Mouse (Mus musculus) heart, embryonic 16.5 days (tissue): ENCODE results near the gene Ank2. TPM values are rescaled to one million over a fixed set of nuclear protein-coding genes. Genes with fewer than 3 reads are reported as not detected.

Source experiments
- ATAC-seq: fragments of 200-750 bp; cut with Nextera tagmentation; replicated peaks from 2 replicates; pipeline ENCODE4 v1.8.0; 2017; ENCODE audit warnings: moderate number of reproducible peaks; ENCODE audit not compliant: insufficient read depth, low FRiP score; ENCODE audit errors: extremely low read depth
- H3K27ac ChIP-seq: fragments of 300-500 bp; sonication (generic); 2 replicates; pipeline ENCODE4 v1.5.1; 2014; ENCODE audit warnings: mild to moderate bottlenecking, low read length, control low read depth, moderate library complexity
- H3K27me3 ChIP-seq: fragments of 300-500 bp; sonication (generic); 2 replicates; pipeline ENCODE4 v1.6.1; 2014; ENCODE audit warnings: low read length, mixed read lengths; ENCODE audit not compliant: control insufficient read depth, insufficient read depth
- H3K36me3 ChIP-seq: fragments of 300-500 bp; sonication (generic); 2 replicates; pipeline ENCODE4 v1.6.1; 2014; ENCODE audit not compliant: control insufficient read depth, insufficient read depth
- H3K4me1 ChIP-seq: fragments of 300-500 bp; sonication (generic); 2 replicates; pipeline ENCODE4 v1.6.1; 2014; ENCODE audit warnings: low read length, mixed read lengths; ENCODE audit not compliant: control insufficient read depth, insufficient read depth
- H3K4me2 ChIP-seq: fragments of 300-500 bp; sonication (generic); 2 replicates; pipeline ENCODE4 v1.6.1; 2014; ENCODE audit warnings: low read depth, mild to moderate bottlenecking, control low read depth, low read length
- H3K4me3 ChIP-seq: fragments of 300-500 bp; sonication (generic); 2 replicates; pipeline ENCODE4 v1.5.1; 2014; ENCODE audit warnings: mild to moderate bottlenecking, control low read depth, low read length
- H3K9ac ChIP-seq: fragments of 300-500 bp; sonication (generic); 2 replicates; pipeline ENCODE4 v1.6.1; 2014; ENCODE audit warnings: low read length, control low read depth
- H3K9me3 ChIP-seq: fragments of 300-500 bp; sonication (generic); replicated peaks from 2 replicates; pipeline ENCODE4 v1.6.1; 2016; ENCODE audit warnings: low read length; ENCODE audit not compliant: control insufficient read depth
- WGBS: fragments of 180-500 bp; shearing (Covaris S2); extraction: QIAGEN DNeasy Blood & Tissue Kit; methylation state at CpG from one replicate; pipeline ENCODE4 v1.1.7; 2014; 5-methylcytosine and 5-hydroxymethylcytosine counted together
- polyA plus RNA-seq: library from polyadenylated mRNA; unstranded; fragments of >200 nt; fragmentation: Nextera tagmentation; extraction: Ambion mirVana; gene quantifications from 2 replicates; pipeline ENCODE4 v1.2.1, GENCODE M21; 2015

Gene Ank2
- polyA plus RNA-seq, 1 experiment from 2014 or later = 38.9 TPM

GRCm38 (mm10) chr3:127161998-127162712 is 337.0 kb downstream of the Ank2 start:
- H3K9me3 ChIP-seq = no peaks in the 10 kb centered on the region
- no peak overlapping the region for H3K27ac ChIP-seq
- peak overlapping the region; percentile 77 for H3K4me2 ChIP-seq
- peaks cover 9% of the 10 kb centered on the region for H3K27me3 ChIP-seq
- peak overlapping the region; percentile 66 for H3K4me3 ChIP-seq
- peak overlapping the region; percentile 9 for H3K9ac ChIP-seq
- peaks cover 7% of the 10 kb centered on the region; the same call in 1 of the 2 replicates for H3K4me1 ChIP-seq
- under 1% methylated on average over 41 of the region's 41 CpGs for WGBS
- H3K36me3 ChIP-seq = no peaks in the 10 kb centered on the region
- peak; percentile 83 for ATAC-seq

GRCm38 (mm10) chr3:127161085-127161837 is 337.9 kb downstream of the Ank2 start:
- Histone ChIP-seq H3K36me3 (no peaks in the 10 kb centered on the region), H3K27me3 (peaks cover 9% of the 10 kb centered on the region), H3K9ac (0 out of 2 replicates have a peak overlapping the region, but pooled peaks have one; percentile 0), H3K4me1 (peaks cover 7% of the 10 kb centered on the region; the same call in 1 of the 2 replicates), H3K4me2 (peak overlapping the region; percentile 77), H3K4me3 (peak overlapping the region; percentile 66), H3K9me3 (no peaks in the 10 kb centered on the region), H3K27ac (no peak overlapping the region)
- ATAC-seq = no peak
- WGBS = 7% methylated on average over 23 of the region's 23 CpGs

- Histone ChIP-seq H3K36me3 (no peaks in the 10 kb centered on the region), H3K9ac (no peak overlapping the region), H3K4me2 (no peak overlapping the region), H3K9me3 (no peaks in the 10 kb centered on the region), H3K4me1 (peaks cover 5% of the 10 kb centered on the region; the same call in 1 of the 2 replicates), H3K27me3 (no peaks in the 10 kb centered on the region), H3K4me3 (no peak overlapping the region), H3K27ac (no peak overlapping the region)
- 82% methylated on average over 3 of the region's 3 CpGs for WGBS
- no peak for ATAC-seq
Observed at GRCm38 (mm10) chr3:127157706-127158105, 341.4 kb downstream of the Ank2 start.

- H3K36me3 ChIP-seq = no peaks in the 10 kb centered on the region
- H3K9ac ChIP-seq = no peak overlapping the region
- 0 out of 2 replicates have a peak, but pooled peaks cover under 1% of the 10 kb centered on the region for H3K4me1 ChIP-seq
- no peak overlapping the region for H3K27ac ChIP-seq
- H3K9me3 ChIP-seq = no peaks in the 10 kb centered on the region
- no peak overlapping the region for H3K4me3 ChIP-seq
- ATAC-seq = no peak
- H3K27me3 ChIP-seq = no peaks in the 10 kb centered on the region
- 66% methylated on average over 9 of the region's 9 CpGs for WGBS
- no peak overlapping the region for H3K4me2 ChIP-seq
Observed at GRCm38 (mm10) chr3:127156080-127156479, 343.1 kb downstream of the Ank2 start.

GRCm38 (mm10) chr3:127153861-127154260 is 345.3 kb downstream of the Ank2 start:
- ATAC-seq = no peak
- H3K9me3 ChIP-seq = no peaks in the 10 kb centered on the region
- H3K4me3 ChIP-seq = no peak overlapping the region
- WGBS = 85% methylated on average over 3 of the region's 3 CpGs
- H3K4me1 ChIP-seq = no peaks in the 10 kb centered on the region
- no peaks in the 10 kb centered on the region for H3K27me3 ChIP-seq
- H3K4me2 ChIP-seq = no peak overlapping the region
- no peak overlapping the region for H3K9ac ChIP-seq
- H3K36me3 ChIP-seq = no peaks in the 10 kb centered on the region
- H3K27ac ChIP-seq = no peak overlapping the region

- Histone ChIP-seq H3K9ac (no peak overlapping the region), H3K27me3 (no peaks in the 10 kb centered on the region), H3K36me3 (no peaks in the 10 kb centered on the region), H3K4me2 (no peak overlapping the region), H3K9me3 (no peaks in the 10 kb centered on the region), H3K27ac (no peak overlapping the region), H3K4me3 (no peak overlapping the region), H3K4me1 (no peaks in the 10 kb centered on the region)
- WGBS = 88% methylated on average over 3 of the region's 3 CpGs
- ATAC-seq = no peak
Observed at GRCm38 (mm10) chr3:127153443-127153842, 345.7 kb downstream of the Ank2 start.

GRCm38 (mm10) chr3:127148648-127149047 is 350.5 kb downstream of the Ank2 start:
- 87% methylated on average over 3 of the region's 3 CpGs for WGBS
- Histone ChIP-seq H3K27me3 (no peaks in the 10 kb centered on the region), H3K4me2 (no peak overlapping the region), H3K27ac (no peak overlapping the region), H3K9me3 (no peaks in the 10 kb centered on the region), H3K4me1 (no peaks in the 10 kb centered on the region), H3K4me3 (no peak overlapping the region), H3K36me3 (no peaks in the 10 kb centered on the region), H3K9ac (no peak overlapping the region)
- ATAC-seq = no peak

GRCm38 (mm10) chr3:127140590-127140989 is 358.6 kb downstream of the Ank2 start:
- H3K27me3 ChIP-seq = no peaks in the 10 kb centered on the region
- no peaks in the 10 kb centered on the region for H3K36me3 ChIP-seq
- H3K4me2 ChIP-seq = no peak overlapping the region
- no peak for ATAC-seq
- H3K9me3 ChIP-seq = no peaks in the 10 kb centered on the region
- H3K27ac ChIP-seq = no peak overlapping the region
- no peak overlapping the region for H3K9ac ChIP-seq
- 80% methylated on average over 9 of the region's 9 CpGs for WGBS
- H3K4me3 ChIP-seq = no peak overlapping the region
- no peaks in the 10 kb centered on the region for H3K4me1 ChIP-seq

GRCm38 (mm10) chr3:127139638-127140037 is 359.5 kb downstream of the Ank2 start:
- H3K27me3 ChIP-seq = no peaks in the 10 kb centered on the region
- H3K9ac ChIP-seq = no peak overlapping the region
- no peaks in the 10 kb centered on the region for H3K36me3 ChIP-seq
- no peak for ATAC-seq
- no peak overlapping the region for H3K4me2 ChIP-seq
- H3K4me3 ChIP-seq = no peak overlapping the region
- no peaks in the 10 kb centered on the region for H3K4me1 ChIP-seq
- 74% methylated on average over 2 of the region's 2 CpGs for WGBS
- no peaks in the 10 kb centered on the region for H3K9me3 ChIP-seq
- H3K27ac ChIP-seq = no peak overlapping the region
